9 mouse cellular contexts compared by ENCODE assay signal in genomic region chr2:35649708-35650107, GRCm38 (mm10).
DNase-seq lines count a peak whose midpoint lies in the region; ATAC-seq and TF ChIP-seq lines count a peak whose summit lies in the region.
"Had no signal": no experiment of that assay in that cellular context is flagged by ENCODE, and none has a peak within 500 bp of the region (broad histone marks: within the 10 kb centered on the region; RNA-seq: fewer than 3 reads in every experiment).

No protein-coding gene starts in this region.

- H3K79me2 ChIP-seq in heart, adult 2 months (replicated peaks; ENCODE audit: control insufficient read depth, insufficient read depth, low read length), result peaks cover 4% of the 10 kb centered on the region; the same call in 1 of the 2 replicates

- 43% methylated on average over 4 of the region's 4 CpGs for WGBS in heart, adult 2 months
- WGBS in limb, embryonic 12.5 days, result 42% methylated on average over 4 of the region's 4 CpGs
- 37% methylated on average over 4 of the region's 4 CpGs for WGBS in midbrain, embryonic 16.5 days

- H3K27me3 ChIP-seq in heart, adult 2 months (ENCODE audit: control insufficient read depth, insufficient read depth, low read length), result no peaks in the 10 kb centered on the region
- no peaks in the 10 kb centered on the region for H3K27me3 ChIP-seq in limb, embryonic 12.5 days
- H3K27me3 ChIP-seq in midbrain, embryonic 16.5 days (ENCODE audit: control insufficient read depth, insufficient read depth, low read depth, low read length), result no peaks in the 10 kb centered on the region
- H3K27me3 ChIP-seq: lung, embryonic 15.5 days had no signal

- peak; percentile 84 for TF ChIP-seq EP300 in heart, adult 2 months (IDR thresholded peaks at IDR 0.05; ENCODE audit: insufficient read depth, low read depth, low read length)

- no peak overlapping the region for H3K4me2 ChIP-seq in limb, embryonic 12.5 days
- H3K4me2 ChIP-seq in midbrain, embryonic 16.5 days (ENCODE audit: low read length), result no peak overlapping the region
- H3K4me2 ChIP-seq: lung, embryonic 15.5 days had no signal

- no peaks in the 10 kb centered on the region for H3K36me3 ChIP-seq in heart, adult 2 months (ENCODE audit: control insufficient read depth, insufficient read depth, low read length)
- peaks cover 39% of the 10 kb centered on the region for H3K36me3 ChIP-seq in limb, embryonic 12.5 days
- H3K36me3 ChIP-seq in midbrain, embryonic 16.5 days (ENCODE audit: control insufficient read depth, insufficient read depth, low read length), result no peaks in the 10 kb centered on the region

- TF ChIP-seq CTCF in heart, adult 2 months (IDR thresholded peaks at IDR 0.05), result peak; percentile 99; the same call in 1 of the 2 replicates

- H3K9ac ChIP-seq in heart, adult 2 months (ENCODE audit: low read depth, low read length), result no peak overlapping the region
- no peak overlapping the region for H3K9ac ChIP-seq in limb, embryonic 12.5 days (replicated peaks)
- H3K9ac ChIP-seq in midbrain, embryonic 16.5 days (ENCODE audit: low read depth, low read length), result no peak overlapping the region
- H3K9ac ChIP-seq: lung, embryonic 15.5 days had no signal

- peak; percentile 71 for DNase-seq in adrenal gland, adult 8-10 months
- DNase-seq in embryo, embryonic 10.5 days (ENCODE audit: low spot score), result peak; percentile 82
- DNase-seq in heart, adult 2 months, result peak; percentile 81 to 92
- peak; percentile 66 to 86 for DNase-seq in kidney, adult 8-10 months
- DNase-seq in spleen, adult 18-20 months, result peak; percentile 56 to 81

- intact Hi-C loops in heart, adult 2 months (cut with DNase I), result loop anchor here (1.0 to 2.0 kb wide), 4 partner anchors 79 to 281 kb away; no protein-coding TSS in a partner anchor

- no peaks in the 10 kb centered on the region for H3K9me3 ChIP-seq in limb, embryonic 12.5 days
- H3K9me3 ChIP-seq in midbrain, embryonic 16.5 days (replicated peaks; ENCODE audit: control insufficient read depth, low read length, poor library complexity, severe bottlenecking), result no peaks in the 10 kb centered on the region
- H3K9me3 ChIP-seq: lung, embryonic 15.5 days had no signal

- no peak overlapping the region for H3K27ac ChIP-seq in heart, adult 2 months
- no peak overlapping the region for H3K27ac ChIP-seq in limb, embryonic 12.5 days
- no peak overlapping the region for H3K27ac ChIP-seq in midbrain, embryonic 16.5 days (ENCODE audit: low read length)
- H3K27ac ChIP-seq: lung, embryonic 15.5 days had no signal

- no peak overlapping the region for H3K4me3 ChIP-seq in heart, adult 2 months
- H3K4me3 ChIP-seq in limb, embryonic 12.5 days (replicated peaks), result no peak overlapping the region
- H3K4me3 ChIP-seq in midbrain, embryonic 16.5 days (ENCODE audit: low read depth, low read length), result no peak overlapping the region
- H3K4me3 ChIP-seq: lung, embryonic 15.5 days had no signal

- peak; percentile 32; the same call in 1 of the 2 replicates for ATAC-seq in limb, embryonic 12.5 days (ENCODE audit: insufficient number of reproducible peaks, insufficient read depth, low FRiP score, low TSS enrichment, low read depth)
- 0 out of 2 replicates have a peak, but pooled peaks have one; percentile 40 for ATAC-seq in midbrain, embryonic 16.5 days
- ATAC-seq in inflammation-experienced regulatory T-cells, adult 6 months, result no peak

- peaks cover 22% of the 10 kb centered on the region for H3K4me1 ChIP-seq in heart, adult 2 months (ENCODE audit: control insufficient read depth, insufficient read depth, low read length)
- H3K4me1 ChIP-seq in limb, embryonic 12.5 days (replicated peaks), result peaks cover 13% of the 10 kb centered on the region
- no peaks in the 10 kb centered on the region for H3K4me1 ChIP-seq in midbrain, embryonic 16.5 days (ENCODE audit: control insufficient read depth, insufficient read depth, low read length)

- no peak for TF ChIP-seq POLR2A in heart, adult 2 months (IDR thresholded peaks at IDR 0.05; ENCODE audit: insufficient read depth, low read depth, low read length)
